Mouse (Mus musculus) MEL (cell line): Measurements from ENCODE around the gene Emg1. TPM values are rescaled to one million over a fixed set of nuclear protein-coding genes. Genes with fewer than 3 reads are reported as not detected.

Source experiments
- DNase-seq: peaks from one replicate; pipeline ENCODE4 v3.0.0; 2011; ENCODE audit warnings: low read depth, low spot score
- H3K27ac ChIP-seq: 2 replicates; pipeline ENCODE4 v1.5.1; 2012; ENCODE audit warnings: low read depth, mild to moderate bottlenecking, control low read depth, low read length, moderate library complexity; ENCODE audit not compliant: control insufficient read depth
- H3K27me3 ChIP-seq, 2 experiments: fragments of 150-350 bp in 1 of 2; sonication (generic) in 1 of 2; 2 replicates each; pipeline ENCODE4 v1.6.1; 2012; ENCODE audit warnings: low read length in 2 of 2, mild to moderate bottlenecking in 2 of 2, improper control_type of control experiment in 1 of 2, moderate library complexity in 1 of 2; ENCODE audit not compliant: insufficient read depth in 2 of 2, control insufficient read depth in 1 of 2
- H3K36me3 ChIP-seq, 2 experiments: 2 replicates each; pipeline ENCODE4 v1.6.1; 2012 to 2014; ENCODE audit warnings: low read length in 2 of 2, improper control_type of control experiment in 1 of 2, inconsistent platforms in 1 of 2, mild to moderate bottlenecking in 1 of 2; ENCODE audit not compliant: insufficient read depth in 2 of 2, control insufficient read depth in 1 of 2
- H3K4me1 ChIP-seq, 2 experiments: fragments of 150-350 bp in 1 of 2; sonication (generic) in 1 of 2; 2 replicates each; pipeline ENCODE4 v1.6.1; 2012; ENCODE audit warnings: low read length in 2 of 2, improper control_type of control experiment in 1 of 2, mild to moderate bottlenecking in 1 of 2; ENCODE audit not compliant: insufficient read depth in 2 of 2, control insufficient read depth in 1 of 2
- H3K4me3 ChIP-seq, 2 experiments: fragments of 150-350 bp in 1 of 2; sonication (generic) in 1 of 2; 2 replicates each; pipeline ENCODE4 v1.5.1; 2012; ENCODE audit warnings: low read depth in 2 of 2, low read length in 2 of 2, mild to moderate bottlenecking in 2 of 2, moderate library complexity in 2 of 2, control low read depth in 1 of 2, improper control_type of control experiment in 1 of 2; ENCODE audit not compliant: control insufficient read depth in 1 of 2, insufficient read depth in 1 of 2
- H3K79me2 ChIP-seq: 2 replicates; pipeline ENCODE4 v1.6.1; 2012; ENCODE audit warnings: mild to moderate bottlenecking, low read length, moderate library complexity; ENCODE audit not compliant: control insufficient read depth, poor library complexity, insufficient read depth
- H3K9ac ChIP-seq: 2 replicates; pipeline ENCODE4 v1.6.1; 2012; ENCODE audit warnings: low read depth, mild to moderate bottlenecking, control low read depth, low read length, moderate library complexity; ENCODE audit not compliant: control insufficient read depth, poor library complexity, severe bottlenecking
- H3K9me3 ChIP-seq: fragments of 150-350 bp; sonication (generic); replicated peaks from 2 replicates; pipeline ENCODE4 v1.6.1; 2012; ENCODE audit warnings: mild to moderate bottlenecking, low read length, improper control_type of control experiment, moderate library complexity; ENCODE audit not compliant: insufficient read depth
- CHD1 ChIP-seq: IDR thresholded peaks from 2 replicates; pipeline ENCODE4 v1.6.1; 2012; ENCODE audit warnings: low read depth, mild to moderate bottlenecking, inconsistent platforms, low read length, improper control_type of control experiment
- CHD2 ChIP-seq: IDR thresholded peaks from 2 replicates; pipeline ENCODE4 v1.6.1; 2011; ENCODE audit warnings: low read length, improper control_type of control experiment
- CTCF ChIP-seq, 3 experiments: IDR thresholded peaks in 2 of 3; conservative IDR thresholded peaks in 1 of 3; 2 replicates each; pipeline ENCODE4 v1.5.1; 2011 to 2012; ENCODE audit warnings: low read length in 3 of 3, low read depth in 2 of 3, mild to moderate bottlenecking in 2 of 3, improper control_type of control experiment in 1 of 3, inconsistent platforms in 1 of 3, mixed read lengths in 1 of 3, moderate library complexity in 1 of 3; ENCODE audit not compliant: control insufficient read depth in 1 of 3, insufficient read depth in 1 of 3, poor library complexity in 1 of 3, severe bottlenecking in 1 of 3
- E2F4 ChIP-seq: IDR thresholded peaks from 2 replicates; pipeline ENCODE4 v1.6.1; 2011; ENCODE audit warnings: low read depth, low read length, improper control_type of control experiment, borderline replicate concordance
- ELF1 ChIP-seq: IDR thresholded peaks from 2 replicates; pipeline ENCODE4 v1.6.1; 2014; ENCODE audit warnings: low read depth, mild to moderate bottlenecking, inconsistent platforms, low read length, improper control_type of control experiment, moderate library complexity
- EP300 ChIP-seq, 2 experiments: IDR thresholded peaks; 2 replicates each; pipeline ENCODE4 v1.6.1; 2011; ENCODE audit warnings: improper control_type of control experiment in 2 of 2, low read length in 2 of 2, low read depth in 1 of 2, mild to moderate bottlenecking in 1 of 2
- ETS1 ChIP-seq: IDR thresholded peaks from 2 replicates; pipeline ENCODE4 v1.6.1; 2012; ENCODE audit warnings: low read depth, mild to moderate bottlenecking, inconsistent platforms, low read length, improper control_type of control experiment, moderate library complexity
- GABPA ChIP-seq: IDR thresholded peaks from 2 replicates; pipeline ENCODE4 v1.6.1; 2012; ENCODE audit warnings: low read depth, mild to moderate bottlenecking, inconsistent platforms, low read length, improper control_type of control experiment, moderate library complexity
- HCFC1 ChIP-seq: IDR thresholded peaks from 2 replicates; pipeline ENCODE4 v1.6.1; 2012; ENCODE audit warnings: low read depth, mild to moderate bottlenecking, inconsistent platforms, low read length, improper control_type of control experiment, moderate library complexity
- KAT2A ChIP-seq: conservative IDR thresholded peaks from 2 replicates; pipeline ENCODE4 v1.6.1; 2012; ENCODE audit warnings: low read depth, low read length, improper control_type of control experiment, inconsistent platforms
- MAX ChIP-seq: IDR thresholded peaks from 2 replicates; pipeline ENCODE4 v1.6.1; 2011; ENCODE audit warnings: low read length, improper control_type of control experiment
- MAZ ChIP-seq: IDR thresholded peaks from 2 replicates; pipeline ENCODE4 v1.6.1; 2012; ENCODE audit warnings: low read depth, mild to moderate bottlenecking, inconsistent platforms, low read length, improper control_type of control experiment
- MXI1 ChIP-seq: IDR thresholded peaks from 2 replicates; pipeline ENCODE4 v1.6.1; 2011; ENCODE audit warnings: mild to moderate bottlenecking, low read depth, low read length, improper control_type of control experiment
- MYB ChIP-seq: IDR thresholded peaks from 2 replicates; pipeline ENCODE4 v1.6.1; 2011; ENCODE audit warnings: mild to moderate bottlenecking, low read depth, low read length, improper control_type of control experiment
- MYC ChIP-seq: IDR thresholded peaks from 2 replicates; pipeline ENCODE4 v1.6.1; 2011; ENCODE audit warnings: low read depth, mild to moderate bottlenecking, low read length, improper control_type of control experiment, moderate library complexity
- NELFE ChIP-seq: IDR thresholded peaks from 2 replicates; pipeline ENCODE4 v1.6.1; 2011; ENCODE audit warnings: low read depth, low read length, improper control_type of control experiment
- NRF1 ChIP-seq: IDR thresholded peaks from 2 replicates; pipeline ENCODE4 v1.6.1; 2014; ENCODE audit warnings: low read depth, mild to moderate bottlenecking, inconsistent platforms, low read length, improper control_type of control experiment, moderate library complexity; ENCODE audit not compliant: poor library complexity, insufficient read depth, severe bottlenecking
- POLR2A ChIP-seq, 2 experiments: IDR thresholded peaks; 2 replicates each; pipeline ENCODE4 v1.6.1; 2011 to 2012; ENCODE audit warnings: low read length in 2 of 2, mild to moderate bottlenecking in 2 of 2, control low read depth in 1 of 2, improper control_type of control experiment in 1 of 2, low read depth in 1 of 2, moderate library complexity in 1 of 2; ENCODE audit not compliant: control insufficient read depth in 1 of 2, insufficient read depth in 1 of 2, poor library complexity in 1 of 2
- POLR2AphosphoS2 ChIP-seq: IDR thresholded peaks from 2 replicates; pipeline ENCODE4 v1.6.1; 2011; ENCODE audit warnings: low read length, improper control_type of control experiment
- RCOR1 ChIP-seq: IDR thresholded peaks from 2 replicates; pipeline ENCODE4 v1.6.1; 2012; ENCODE audit warnings: low read depth, mild to moderate bottlenecking, inconsistent platforms, low read length, improper control_type of control experiment
- SIN3A ChIP-seq: IDR thresholded peaks from 2 replicates; pipeline ENCODE4 v1.6.1; 2012; ENCODE audit warnings: low read length, improper control_type of control experiment, inconsistent platforms
- SMC3 ChIP-seq: IDR thresholded peaks from 2 replicates; pipeline ENCODE4 v1.6.1; 2011; ENCODE audit warnings: low read depth, low read length, improper control_type of control experiment
- TAL1 ChIP-seq: IDR thresholded peaks from 2 replicates; pipeline ENCODE4 v1.6.1; 2012; ENCODE audit warnings: mild to moderate bottlenecking, inconsistent platforms, low read length, moderate library complexity, mixed read lengths
- TBP ChIP-seq: IDR thresholded peaks from 2 replicates; pipeline ENCODE4 v1.8.0; 2011; ENCODE audit warnings: low read depth, low read length, improper control_type of control experiment
- TCF12 ChIP-seq: IDR thresholded peaks from 2 replicates; pipeline ENCODE4 v1.6.1; 2014; ENCODE audit warnings: low read depth, mild to moderate bottlenecking, inconsistent platforms, low read length, improper control_type of control experiment, moderate library complexity
- UBTF ChIP-seq: IDR thresholded peaks from 2 replicates; pipeline ENCODE4 v1.6.1; 2012; ENCODE audit warnings: low read depth, mild to moderate bottlenecking, inconsistent platforms, low read length, improper control_type of control experiment, moderate library complexity, borderline replicate concordance; ENCODE audit not compliant: insufficient read depth
- ZC3H11A ChIP-seq: IDR thresholded peaks from 2 replicates; pipeline ENCODE4 v1.6.1; 2012; ENCODE audit warnings: low read depth, mild to moderate bottlenecking, inconsistent platforms, low read length, improper control_type of control experiment
- ZMIZ1 ChIP-seq: IDR thresholded peaks from 2 replicates; pipeline ENCODE4 v1.6.1; 2012; ENCODE audit warnings: low read depth, mild to moderate bottlenecking, inconsistent platforms, low read length, improper control_type of control experiment, moderate library complexity
- ZNF384 ChIP-seq: IDR thresholded peaks from 2 replicates; pipeline ENCODE4 v1.6.1; 2012; ENCODE audit warnings: low read depth, mild to moderate bottlenecking, inconsistent platforms, low read length, improper control_type of control experiment
- polyA plus RNA-seq, 2 experiments: library from polyadenylated mRNA; stranded (reverse) in 1 of 2; unstranded in 1 of 2; fragments of >175 nt in 1 of 2; fragments of >200 nt in 1 of 2; gene quantifications; 2 replicates each; pipeline versions ENCODE4 v1.2.1 to v1.2.4; 2012; ENCODE audit warnings: low replicate concordance in 2 of 2, low read depth in 1 of 2; ENCODE audit not compliant: insufficient read length in 2 of 2, insufficient read depth in 1 of 2, missing spikeins in 1 of 2
- total RNA-seq: library from RNA; depleted of rRNA; stranded (reverse); fragments of 300-350 nt; gene quantifications from 2 replicates; pipeline ENCODE4 v1.2.3, GENCODE M21; 2012; rRNA removed

Emg1 gene
- total RNA-seq = 378 and 391 TPM in 2 replicates
- polyA plus RNA-seq = 100 to 1,000 TPM in 1 of 2 experiments, not detected in 1; 346 TPM

- Histone ChIP-seq H3K36me3 (peaks cover 9 to 26% of the 10 kb centered on the region in 2 experiments), H3K79me2 (peaks cover 70% of the 10 kb centered on the region), H3K9me3 (no peaks in the 10 kb centered on the region)
- peak; percentile 99 for DNase-seq
- TF ChIP-seq MYB (no peak), POLR2A (IDR thresholded peaks at IDR 0.05; ENCODE audit: control insufficient read depth in 1 of 2, insufficient read depth in 1 of 2, low read depth in 1 of 2, low read length in 2 of 2, poor library complexity in 1 of 2) (peak; percentile 49 to 81), ZMIZ1 (peak; percentile 71), ZC3H11A (peak; percentile 46), CTCF (IDR thresholded peaks at IDR 0.05 in 2 of 3, conservative IDR thresholded peaks at IDR 0.05 in 1 of 3; ENCODE audit: control insufficient read depth in 1 of 3, insufficient read depth in 1 of 3, low read depth in 2 of 3, low read length in 3 of 3, poor library complexity in 1 of 3, severe bottlenecking in 1 of 3) (no peak), KAT2A (peak; percentile 92), TAL1 (no peak), TBP (peak; percentile 89), MXI1 (peak; percentile 94), ETS1 (peak; percentile 10; the same call in 1 of the 2 replicates), TCF12 (peak; percentile 73), UBTF (peak; percentile 87; the same call in 1 of the 2 replicates), MAX (peak; percentile 77), NELFE (peak; percentile 70), E2F4 (no peak), SMC3 (no peak), HCFC1 (peak; percentile 97), POLR2AphosphoS2 (peak; percentile 82; the same call in 1 of the 2 replicates), CHD1 (peak; percentile 52; the same call in 1 of the 2 replicates), CHD2 (peak; percentile 36; the same call in 1 of the 2 replicates), GABPA (no peak), EP300 (IDR thresholded peaks at IDR 0.05; ENCODE audit: low read depth in 1 of 2, low read length in 2 of 2) (0 out of 4 replicates have a peak, but pooled peaks of 1 of the 2 experiments have one; percentile 28), MAZ (peak; percentile 99), NRF1 (peak; percentile 65), ELF1 (peak; percentile 92), RCOR1 (peak; percentile 67; the same call in 1 of the 2 replicates), SIN3A (peak; percentile 96), ZNF384 (peak; percentile 55; the same call in 1 of the 2 replicates), MYC (peak; percentile 68; the same call in 1 of the 2 replicates)
- TF ChIP-seq, all 39 proteins: peak for 23
- Histone ChIP-seq H3K27ac (peak within 1 kb of the TSS; percentile 86), H3K4me3 (peak within 1 kb of the TSS; percentile 93 to 100), H3K27me3 (no peaks in the 10 kb centered on the region), H3K9ac (peak within 1 kb of the TSS; percentile 97), H3K4me1 (peaks cover 0 to 22% of the 10 kb centered on the region in 2 experiments; a peak in 3 of 4 replicates)
Measured at GRCm38 (mm10) chr6:124711824-124712782, at the start of gene Emg1, which contains the start of gene Phb2. TSS of gene Emg1 (minus strand) at chr6:124712178. TSS of gene Phb2 (plus strand) at chr6:124712336.
